Mouse (Mus musculus) heart, adult 2 months (tissue): ENCODE measurements around the gene Prpsap1. TPM values are rescaled to one million over a fixed set of nuclear protein-coding genes. Genes with fewer than 3 reads are reported as not detected.
A peak's percentile ranks its signal among the peaks of the same experiment; 100 is the strongest.

Experiments used
- DNase-seq, 2 experiments: peaks; one replicate each; pipeline ENCODE4 v3.0.0; 2021
- H3K27ac ChIP-seq: fragments of 200-600 bp; 2 replicates; pipeline ENCODE4 v1.8.1; 2022
- H3K27me3 ChIP-seq: fragments of 200-500 bp; 2 replicates; pipeline ENCODE4 v1.6.1; 2012; ENCODE audit warnings: mild to moderate bottlenecking, low read length, inconsistent platforms, mixed read lengths; ENCODE audit not compliant: control insufficient read depth, insufficient read depth
- H3K36me3 ChIP-seq: fragments of 200-500 bp; 2 replicates; pipeline ENCODE4 v1.6.1; 2012; ENCODE audit warnings: low read length, inconsistent platforms; ENCODE audit not compliant: control insufficient read depth, insufficient read depth
- H3K4me1 ChIP-seq: fragments of 200-500 bp; 2 replicates; pipeline ENCODE4 v1.6.1; 2011; ENCODE audit warnings: low read length; ENCODE audit not compliant: control insufficient read depth, insufficient read depth
- H3K4me3 ChIP-seq: fragments of 200-600 bp; 2 replicates; pipeline ENCODE4 v1.8.1; 2022
- H3K79me2 ChIP-seq: fragments of 200-500 bp; replicated peaks from 2 replicates; pipeline ENCODE4 v1.6.1; 2012; ENCODE audit warnings: mild to moderate bottlenecking, inconsistent platforms, low read length, moderate library complexity, mixed read lengths; ENCODE audit not compliant: control insufficient read depth, insufficient read depth
- H3K9ac ChIP-seq: fragments of 200-500 bp; 2 replicates; pipeline ENCODE4 v1.6.1; 2012; ENCODE audit warnings: low read depth, mild to moderate bottlenecking, control low read depth, inconsistent platforms, low read length, mixed read lengths
- CTCF ChIP-seq: fragments of 200-600 bp; IDR thresholded peaks from 2 replicates; pipeline ENCODE4 v1.8.1; 2022; ENCODE audit warnings: antibody characterized with exemption, mild to moderate bottlenecking, moderate library complexity
- EP300 ChIP-seq: fragments of 200-500 bp; IDR thresholded peaks from 2 replicates; pipeline ENCODE4 v1.6.1; 2011; ENCODE audit warnings: low read depth, low read length, control low read depth; ENCODE audit not compliant: insufficient read depth
- POLR2A ChIP-seq: fragments of 200-500 bp; IDR thresholded peaks from 2 replicates; pipeline ENCODE4 v1.6.1; 2011; ENCODE audit warnings: mild to moderate bottlenecking, low read depth, low read length, control low read depth; ENCODE audit not compliant: insufficient read depth
- WGBS: fragments of 180-500 bp; shearing (Covaris S2); methylation state at CpG from one replicate; pipeline ENCODE4 v1.1.7; 2018; 5-methylcytosine and 5-hydroxymethylcytosine counted together
- intact Hi-C: fragments of 180-260 bp; cut with DNase I; formaldehyde crosslinking; loops from one replicate; pipeline ENCODE4 v1.15.1; 2025
- polyA plus RNA-seq: library from polyadenylated mRNA; depleted of rRNA; stranded (reverse); fragments of >200 nt; gene quantifications from 2 replicates; pipeline ENCODE4 v1.2.3, GENCODE M21; 2012
- total RNA-seq, 2 experiments: library from RNA; stranded (reverse); gene quantifications; 2 replicates each; pipeline ENCODE4 v1.2.3; 2021

Prpsap1 gene
- total and polyA plus RNA-seq, 3 experiments = 28.9 to 37.3 (median 30.0) TPM

DNA sequence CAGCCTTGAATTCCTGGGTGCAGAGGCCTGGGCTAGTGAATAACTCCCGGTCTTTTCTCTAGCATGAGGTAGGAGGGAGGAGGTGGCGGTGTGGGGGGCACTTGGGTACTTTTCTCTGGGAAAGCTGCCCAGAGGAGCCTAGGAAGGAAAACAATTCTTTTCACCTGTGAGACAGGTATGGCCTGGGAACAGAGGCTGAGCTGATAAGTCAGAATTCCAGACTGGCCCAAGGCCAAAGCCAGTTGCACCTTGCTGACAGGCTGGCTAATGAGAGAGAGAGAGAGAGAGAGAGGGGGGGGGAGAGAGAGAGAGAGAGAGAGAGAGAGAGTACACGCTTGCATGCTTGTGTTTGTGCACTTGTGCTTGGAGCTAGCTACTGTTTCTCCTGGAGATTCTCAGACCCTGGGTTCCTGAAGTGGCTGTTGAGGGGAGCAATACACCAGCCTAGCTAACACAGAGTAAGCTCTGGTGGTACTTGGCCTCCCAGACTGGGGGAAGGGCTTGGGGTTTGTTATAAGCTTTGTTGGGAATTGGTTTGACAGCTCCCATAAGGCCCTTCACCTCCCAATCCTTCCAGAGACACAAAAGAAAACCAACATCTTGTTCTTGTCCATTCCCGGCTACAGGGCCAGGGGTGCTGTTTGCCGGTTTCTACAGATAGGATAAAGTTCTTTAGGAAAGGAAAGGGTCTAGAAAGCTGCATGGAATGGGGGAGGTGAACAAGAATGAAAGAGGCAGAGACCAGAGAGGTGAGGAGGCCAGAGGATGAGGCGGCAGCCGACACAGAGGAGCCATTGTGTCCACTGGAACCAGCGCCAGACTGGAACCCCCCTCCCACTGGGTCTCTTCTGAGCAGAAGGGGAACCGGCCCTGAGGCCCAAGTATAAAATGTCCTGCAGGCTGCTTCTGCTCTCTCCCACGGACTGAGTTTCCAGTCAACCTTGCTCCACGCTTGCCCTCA lies 36.5 kb upstream of the Prpsap1 start, which contains the start of gene Sphk1:
Gene Sphk1, plus strand, starts transcription at position 739 of the 961 bp plus-strand sequence.
- H3K9ac ChIP-seq = 0 out of 2 replicates have a peak within 1 kb of the TSS, but pooled peaks have one; percentile 34
- H3K27ac ChIP-seq = no peak within 1 kb of the TSS
- no peaks in the 10 kb centered on the region for H3K79me2 ChIP-seq
- peaks cover 4% of the 10 kb centered on the region for H3K27me3 ChIP-seq
- no peaks in the 10 kb centered on the region for H3K36me3 ChIP-seq
- intact Hi-C loops = loop anchor here (5.0 kb wide), 1 partner anchor 38 kb away; the partner anchor contains the start of gene Prpsap1
- 68% methylated on average over 11 of the region's 11 CpGs for WGBS
- H3K4me3 ChIP-seq = peak within 1 kb of the TSS; percentile 62
- TF ChIP-seq POLR2A = no peak
- no peak for TF ChIP-seq CTCF
- no peak for TF ChIP-seq EP300
- DNase-seq = no peak
- no peaks in the 10 kb centered on the region; the same call in 1 of the 2 replicates for H3K4me1 ChIP-seq

DNA sequence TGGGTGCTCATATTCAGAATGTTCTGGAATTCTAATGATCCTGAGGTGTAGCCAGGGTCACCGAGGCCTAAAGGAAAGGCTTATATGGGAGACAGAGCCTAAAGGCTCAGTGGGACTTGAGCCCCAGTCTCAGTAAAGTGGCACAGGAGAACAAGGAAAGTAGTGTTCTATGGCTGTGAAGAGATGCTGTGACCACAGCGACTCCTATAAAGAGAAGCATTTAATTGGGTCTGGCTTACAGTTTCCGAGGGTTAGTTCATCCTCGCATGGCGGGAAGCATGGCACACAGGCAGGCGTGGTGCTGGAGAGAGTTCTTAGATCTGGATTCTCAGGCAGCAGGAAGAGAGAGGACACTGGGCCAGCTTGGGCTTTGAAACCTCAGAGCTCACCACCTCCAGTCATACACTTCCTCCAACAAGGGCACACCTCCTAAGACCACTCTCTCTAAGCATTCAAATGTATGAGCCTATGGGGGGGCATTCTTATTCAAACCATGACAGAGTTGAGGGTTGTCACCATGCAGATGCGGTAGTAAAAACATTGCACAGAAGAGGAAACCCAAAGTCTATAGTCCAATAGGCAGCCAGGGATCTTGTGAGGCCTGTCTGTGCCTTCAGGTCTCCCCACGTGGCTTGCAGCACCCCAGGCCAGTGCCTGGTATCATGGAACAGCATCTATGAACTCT lies 34.8 kb upstream of the Prpsap1 start:
- DNase-seq = no peak
- Histone ChIP-seq H3K4me3 (no peak overlapping the region), H3K27ac (no peak overlapping the region), H3K4me1 (peaks cover 6% of the 10 kb centered on the region), H3K79me2 (no peaks in the 10 kb centered on the region), H3K9ac (no peak overlapping the region), H3K36me3 (no peaks in the 10 kb centered on the region), H3K27me3 (peaks cover 4% of the 10 kb centered on the region)
- WGBS = 87% methylated on average over 8 of the region's 8 CpGs
- no peak for TF ChIP-seq EP300
- TF ChIP-seq POLR2A = no peak
- no peak for TF ChIP-seq CTCF
- intact Hi-C loops = no loop called here

DNA sequence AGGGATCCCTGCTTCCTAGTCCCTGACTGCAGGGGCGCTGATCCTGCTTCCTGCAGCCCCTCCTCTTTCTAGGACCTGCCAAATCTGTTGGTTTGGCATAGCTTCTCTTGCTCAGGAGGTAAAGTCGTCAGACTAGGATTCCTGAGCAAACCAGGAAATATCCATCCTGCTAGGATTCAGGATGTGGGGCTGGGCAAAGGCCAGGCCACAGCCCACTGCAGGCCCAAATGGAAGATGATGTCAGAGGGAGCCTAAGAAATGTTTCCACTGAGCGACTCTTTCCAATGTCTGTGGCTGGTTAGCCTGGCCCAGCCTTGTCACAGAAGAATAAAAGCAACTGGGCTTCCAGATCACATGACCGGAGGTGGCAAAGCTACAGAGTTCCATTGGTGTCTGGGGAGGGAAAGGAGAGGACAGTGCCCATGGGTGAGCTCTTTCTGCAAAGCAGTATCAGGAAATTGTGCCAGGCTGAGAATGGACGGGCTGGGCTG lies 29.7 kb upstream of the Prpsap1 start:
- intact Hi-C loops = no loop called here
- Histone ChIP-seq H3K79me2 (no peaks in the 10 kb centered on the region), H3K27me3 (no peaks in the 10 kb centered on the region), H3K36me3 (no peaks in the 10 kb centered on the region), H3K4me1 (peaks cover 16% of the 10 kb centered on the region), H3K9ac (no peak overlapping the region), H3K27ac (peak overlapping the region; percentile 71), H3K4me3 (no peak overlapping the region)
- WGBS = 23% methylated on average over 5 of the region's 5 CpGs
- peak; percentile 55 to 68 for DNase-seq
- peak; percentile 35 for TF ChIP-seq CTCF
- no peak for TF ChIP-seq POLR2A
- peak; percentile 58; the same call in 1 of the 2 replicates for TF ChIP-seq EP300

DNA sequence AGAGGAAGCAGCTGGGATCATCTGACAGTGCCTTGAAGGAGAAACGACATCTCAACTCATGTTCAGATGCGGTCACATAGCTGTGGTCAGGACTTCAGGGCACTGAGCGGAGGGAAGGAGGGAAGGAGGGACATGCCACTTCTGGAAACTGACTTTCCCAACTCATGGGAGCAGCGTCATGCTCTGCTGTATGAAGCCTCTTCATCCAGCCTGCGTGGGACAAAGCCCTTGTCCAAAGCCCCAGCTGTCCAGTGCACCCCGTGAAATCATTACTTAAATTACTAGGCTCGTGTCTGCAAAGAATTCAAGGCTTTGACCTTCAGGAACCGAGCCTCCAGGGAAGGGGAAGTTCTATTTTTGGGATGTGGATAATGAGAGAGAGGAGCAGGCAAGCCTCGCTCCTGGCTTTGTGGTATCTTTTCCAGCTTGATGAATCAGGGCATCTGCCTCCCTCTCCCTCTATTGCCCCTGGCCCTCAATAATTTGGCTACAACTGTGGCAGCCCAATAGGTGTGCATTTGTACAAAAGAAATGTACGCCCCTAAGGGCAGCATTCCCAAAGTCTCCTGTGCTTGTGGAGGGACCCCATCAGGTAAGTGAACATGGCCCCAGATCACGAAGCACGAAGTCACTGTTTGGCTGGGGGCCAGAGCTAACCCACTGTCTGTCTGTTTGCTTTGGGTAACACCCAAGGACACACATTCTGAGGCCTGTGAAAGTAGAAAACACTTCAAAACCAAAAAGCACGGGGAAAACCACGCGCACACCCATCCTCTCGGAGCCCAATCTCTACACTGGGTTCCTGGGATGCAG lies 29.1 kb upstream of the Prpsap1 start:
- Histone ChIP-seq H3K9ac (no peak overlapping the region), H3K27me3 (no peaks in the 10 kb centered on the region), H3K4me1 (peaks cover 18% of the 10 kb centered on the region), H3K27ac (peak overlapping the region; percentile 71), H3K79me2 (no peaks in the 10 kb centered on the region), H3K36me3 (no peaks in the 10 kb centered on the region), H3K4me3 (no peak overlapping the region)
- intact Hi-C loops = no loop called here
- 13% methylated on average over 16 of the region's 16 CpGs for WGBS
- TF ChIP-seq CTCF = no peak
- 0 out of 2 replicates have a peak, but pooled peaks have one; percentile 12 for TF ChIP-seq EP300
- DNase-seq = peak in 1 of 2 experiments; percentile 45

DNA sequence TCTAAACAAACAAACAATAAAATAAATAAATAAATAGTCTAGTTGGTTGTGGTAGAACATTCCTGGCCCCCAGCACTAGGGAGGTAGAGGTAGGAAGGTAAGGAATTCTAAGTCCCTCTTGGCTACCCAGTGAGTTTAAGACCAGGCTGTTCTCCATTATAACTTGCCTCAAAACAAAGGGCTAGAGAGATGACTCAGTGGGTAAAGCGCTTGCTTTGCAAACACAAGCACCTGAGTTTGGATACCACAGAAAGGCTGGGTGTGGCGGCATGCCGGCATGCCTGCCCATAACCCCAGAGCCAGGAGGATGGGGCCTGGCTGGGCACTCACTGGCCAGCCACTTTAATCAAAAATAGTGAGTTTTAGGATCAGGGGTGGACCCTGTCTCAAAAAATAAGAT lies 28.0 kb upstream of the Prpsap1 start:
- Histone ChIP-seq H3K4me1 (peaks cover 18% of the 10 kb centered on the region), H3K79me2 (no peaks in the 10 kb centered on the region), H3K27ac (no peak overlapping the region), H3K9ac (no peak overlapping the region), H3K27me3 (no peaks in the 10 kb centered on the region), H3K4me3 (no peak overlapping the region), H3K36me3 (no peaks in the 10 kb centered on the region)
- no peak for TF ChIP-seq CTCF
- TF ChIP-seq EP300 = no peak
- no peak for TF ChIP-seq POLR2A
- intact Hi-C loops = no loop called here
- 96% methylated on average over 3 of the region's 3 CpGs for WGBS
- DNase-seq = no peak
